ENCODE assay signal across 29 mouse cellular contexts in the genomic region with DNA sequence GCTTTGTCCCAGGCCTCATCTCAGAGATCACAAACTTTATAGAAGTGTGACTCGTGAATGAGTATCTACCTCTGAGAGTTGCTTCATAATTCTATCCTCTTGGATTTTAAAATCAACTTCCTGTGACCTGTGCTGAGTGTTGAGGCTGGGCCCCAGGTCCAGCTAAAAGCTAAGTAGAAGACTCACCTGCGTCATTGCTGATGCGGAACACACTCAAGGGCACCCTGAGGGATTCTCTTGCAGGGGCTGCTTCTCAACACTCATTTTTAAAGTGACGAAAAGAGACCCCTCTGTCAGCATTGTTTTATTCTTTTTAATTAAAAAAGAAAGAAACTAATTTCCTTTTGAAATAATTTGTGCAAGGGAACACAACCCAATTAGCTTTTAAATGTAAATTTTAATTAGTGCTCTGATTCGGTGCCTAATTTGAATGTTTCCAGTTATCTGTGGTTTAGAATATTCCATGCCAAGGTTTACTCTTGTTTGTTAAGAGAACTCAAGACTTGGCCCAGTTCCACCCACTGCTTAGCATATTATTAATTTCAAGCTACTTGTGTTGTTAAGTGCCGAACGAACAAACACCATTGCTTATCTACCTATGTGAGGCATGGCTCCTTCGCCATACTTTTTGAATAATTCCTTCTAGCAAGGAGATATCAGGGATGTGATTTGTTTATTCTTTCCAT.
DNase-seq lines count a peak whose midpoint lies in the region; ATAC-seq and TF ChIP-seq lines count a peak whose summit lies in the region.
"Had no signal": no experiment of that assay in that cellular context is flagged by ENCODE, and none has a peak within 500 bp of the region (broad histone marks: within the 10 kb centered on the region; RNA-seq: fewer than 3 reads in every experiment).

No protein-coding gene starts in this region.

- H3K4me3 ChIP-seq in forebrain, embryonic 12.5 days (replicated peaks), result no peak overlapping the region
- no peak overlapping the region for H3K4me3 ChIP-seq in forebrain, embryonic 11.5 days (ENCODE audit: low read depth, low read length)
- no peak overlapping the region for H3K4me3 ChIP-seq in lung, embryonic 14.5 days (ENCODE audit: low read depth, low read length)
- no peak overlapping the region for H3K4me3 ChIP-seq in midbrain, postnatal 0 days (ENCODE audit: low read depth, low read length)
- no peak overlapping the region for H3K4me3 ChIP-seq in midbrain, embryonic 10.5 days
- H3K4me3 ChIP-seq in forebrain, postnatal 0 days (ENCODE audit: low read depth, low read length), result no peak overlapping the region
- H3K4me3 ChIP-seq: embryonic facial prominence, embryonic 15.5 days; heart, embryonic 10.5 days; heart, embryonic 15.5 days; layer of hippocampus, adult 2 months; lung, embryonic 15.5 days had no signal

- H3K4me1 ChIP-seq in forebrain, embryonic 12.5 days, result no peaks in the 10 kb centered on the region
- no peaks in the 10 kb centered on the region for H3K4me1 ChIP-seq in forebrain, embryonic 11.5 days (replicated peaks; ENCODE audit: control insufficient read depth, insufficient read depth, low read length)
- no peaks in the 10 kb centered on the region for H3K4me1 ChIP-seq in lung, embryonic 14.5 days (ENCODE audit: insufficient read depth)
- no peaks in the 10 kb centered on the region for H3K4me1 ChIP-seq in midbrain, postnatal 0 days (ENCODE audit: insufficient read depth, low read length)
- H3K4me1 ChIP-seq in midbrain, embryonic 10.5 days, result 0 out of 2 replicates have a peak, but pooled peaks cover 2% of the 10 kb centered on the region
- H3K4me1 ChIP-seq in forebrain, postnatal 0 days (ENCODE audit: insufficient read depth), result no peaks in the 10 kb centered on the region
- H3K4me1 ChIP-seq: embryonic facial prominence, embryonic 15.5 days; heart, embryonic 15.5 days had no signal

- no peaks in the 10 kb centered on the region for H3K27me3 ChIP-seq in forebrain, embryonic 12.5 days
- no peaks in the 10 kb centered on the region for H3K27me3 ChIP-seq in forebrain, embryonic 11.5 days (ENCODE audit: control insufficient read depth, insufficient read depth, low read length)
- no peaks in the 10 kb centered on the region for H3K27me3 ChIP-seq in lung, embryonic 14.5 days (ENCODE audit: insufficient read depth, low read length)
- H3K27me3 ChIP-seq in midbrain, postnatal 0 days (ENCODE audit: insufficient read depth, low read length), result no peaks in the 10 kb centered on the region
- H3K27me3 ChIP-seq in midbrain, embryonic 10.5 days (ENCODE audit: low read depth, poor library complexity, severe bottlenecking), result no peaks in the 10 kb centered on the region
- H3K27me3 ChIP-seq in forebrain, postnatal 0 days (ENCODE audit: insufficient read depth, low read length), result no peaks in the 10 kb centered on the region; the same call in 1 of the 2 replicates
- H3K27me3 ChIP-seq: embryonic facial prominence, embryonic 15.5 days; heart, embryonic 15.5 days; lung, embryonic 15.5 days had no signal

- DNase-seq in forebrain, embryonic 11.5 days (ENCODE audit: low spot score), result no peak
- DNase-seq in lung, embryonic 14.5 days, result peak; percentile 58
- DNase-seq in lung, postnatal 4 days, result no peak
- DNase-seq in midbrain, postnatal 0 days (ENCODE audit: low spot score), result peak; percentile 60
- DNase-seq in midbrain, embryonic 10.5 days (ENCODE audit: low spot score), result no peak
- peak; percentile 64 for DNase-seq in forebrain, postnatal 0 days
- no peak for DNase-seq in heart, postnatal 36 days
- DNase-seq: adrenal gland, postnatal 10 days; cerebellum, adult 11-12 months; cerebellum, adult 9-11 months; gastrocnemius, postnatal 25 days; heart, adult 11 months; heart, postnatal 4 days; kidney, adult 11 months; kidney, postnatal 36 days; left cerebral cortex, postnatal 4 days; right cerebral cortex, adult 18-20 months; spleen, adult 18-20 months; thymus, postnatal 14 days had no signal

- WGBS in forebrain, embryonic 12.5 days, result 65% methylated on average over 8 of the region's 8 CpGs
- WGBS in forebrain, embryonic 11.5 days, result 81% methylated on average over 8 of the region's 8 CpGs
- 72% methylated on average over 8 of the region's 8 CpGs for WGBS in lung, embryonic 14.5 days
- WGBS in midbrain, postnatal 0 days, result 61% methylated on average over 8 of the region's 8 CpGs
- WGBS in midbrain, embryonic 10.5 days, result 92% methylated on average over 8 of the region's 8 CpGs
- 30% methylated on average over 8 of the region's 8 CpGs for WGBS in forebrain, postnatal 0 days

- H3K36me3 ChIP-seq in forebrain, embryonic 12.5 days (replicated peaks), result no peaks in the 10 kb centered on the region
- no peaks in the 10 kb centered on the region for H3K36me3 ChIP-seq in forebrain, embryonic 11.5 days (ENCODE audit: control insufficient read depth, insufficient read depth, low read length)
- H3K36me3 ChIP-seq in lung, embryonic 14.5 days (ENCODE audit: insufficient read depth), result no peaks in the 10 kb centered on the region
- H3K36me3 ChIP-seq in midbrain, postnatal 0 days (ENCODE audit: insufficient read depth, low read length), result no peaks in the 10 kb centered on the region
- H3K36me3 ChIP-seq in midbrain, embryonic 10.5 days, result no peaks in the 10 kb centered on the region
- H3K36me3 ChIP-seq in forebrain, postnatal 0 days (ENCODE audit: insufficient read depth), result no peaks in the 10 kb centered on the region
- H3K36me3 ChIP-seq: embryonic facial prominence, embryonic 15.5 days; G1E; heart, embryonic 10.5 days; heart, embryonic 15.5 days; lung, embryonic 15.5 days had no signal

- no peak overlapping the region for H3K9ac ChIP-seq in forebrain, embryonic 12.5 days
- H3K9ac ChIP-seq in forebrain, embryonic 11.5 days (ENCODE audit: low read length), result no peak overlapping the region
- H3K9ac ChIP-seq in lung, embryonic 14.5 days, result no peak overlapping the region
- no peak overlapping the region for H3K9ac ChIP-seq in midbrain, postnatal 0 days (replicated peaks; ENCODE audit: low read length, poor library complexity, severe bottlenecking)
- H3K9ac ChIP-seq in forebrain, postnatal 0 days, result no peak overlapping the region
- H3K9ac ChIP-seq: embryonic facial prominence, embryonic 15.5 days; heart, embryonic 15.5 days; hindbrain, embryonic 14.5 days; liver, embryonic 14.5 days; lung, embryonic 15.5 days had no signal

- H3K27ac ChIP-seq in forebrain, embryonic 12.5 days, result no peak overlapping the region
- no peak overlapping the region for H3K27ac ChIP-seq in forebrain, embryonic 11.5 days (ENCODE audit: low read depth, low read length)
- H3K27ac ChIP-seq in lung, embryonic 14.5 days (ENCODE audit: low read depth), result no peak overlapping the region
- H3K27ac ChIP-seq in midbrain, postnatal 0 days (ENCODE audit: low read depth, low read length), result no peak overlapping the region
- H3K27ac ChIP-seq in midbrain, embryonic 10.5 days (replicated peaks), result no peak overlapping the region
- H3K27ac ChIP-seq in forebrain, postnatal 0 days (ENCODE audit: low read depth, low read length), result no peak overlapping the region
- H3K27ac ChIP-seq: embryonic facial prominence, embryonic 15.5 days; heart, embryonic 10.5 days; heart, embryonic 15.5 days; hindbrain, embryonic 14.5 days; layer of hippocampus, adult 2 months; liver, embryonic 14.5 days; lung, embryonic 15.5 days had no signal

- ATAC-seq in forebrain, embryonic 12.5 days (ENCODE audit: low FRiP score), result peak; percentile 55; the same call in 1 of the 2 replicates
- ATAC-seq in forebrain, embryonic 11.5 days (replicated peaks; ENCODE audit: low FRiP score), result no peak
- ATAC-seq in lung, embryonic 14.5 days (ENCODE audit: insufficient read depth), result no peak
- ATAC-seq in midbrain, postnatal 0 days (ENCODE audit: low FRiP score), result no peak
- no peak for ATAC-seq in forebrain, postnatal 0 days
- ATAC-seq: inflammation-experienced regulatory T-cells, adult 6 months had no signal

- TF ChIP-seq CTCF in lung, embryonic 14.5 days (IDR thresholded peaks at IDR 0.05; ENCODE audit: low read depth), result no peak
- no peak for TF ChIP-seq CTCF in midbrain, postnatal 0 days (IDR thresholded peaks at IDR 0.05)
- TF ChIP-seq CTCF in forebrain, postnatal 0 days (IDR thresholded peaks at IDR 0.05; ENCODE audit: low read depth), result no peak

- no peaks in the 10 kb centered on the region for H3K9me3 ChIP-seq in forebrain, embryonic 12.5 days
- no peaks in the 10 kb centered on the region for H3K9me3 ChIP-seq in forebrain, embryonic 11.5 days (ENCODE audit: control insufficient read depth, low read length)
- H3K9me3 ChIP-seq in lung, embryonic 14.5 days (ENCODE audit: low read depth, low read length), result no peaks in the 10 kb centered on the region
- no peaks in the 10 kb centered on the region for H3K9me3 ChIP-seq in midbrain, postnatal 0 days (ENCODE audit: low read length)
- H3K9me3 ChIP-seq in midbrain, embryonic 10.5 days (replicated peaks), result no peaks in the 10 kb centered on the region
- no peaks in the 10 kb centered on the region for H3K9me3 ChIP-seq in forebrain, postnatal 0 days (ENCODE audit: low read length)
- H3K9me3 ChIP-seq: embryonic facial prominence, embryonic 15.5 days; heart, embryonic 10.5 days; heart, embryonic 15.5 days; lung, embryonic 15.5 days had no signal

- intact Hi-C loops in heart, postnatal 36 days (cut with DNase I), result no loop called here

- H3K4me2 ChIP-seq in forebrain, embryonic 12.5 days, result no peak overlapping the region
- no peak overlapping the region for H3K4me2 ChIP-seq in forebrain, embryonic 11.5 days (ENCODE audit: low read depth, low read length, severe bottlenecking)
- no peak overlapping the region for H3K4me2 ChIP-seq in lung, embryonic 14.5 days
- H3K4me2 ChIP-seq in midbrain, postnatal 0 days (ENCODE audit: low read depth, low read length, poor library complexity, severe bottlenecking), result no peak overlapping the region
- H3K4me2 ChIP-seq in forebrain, postnatal 0 days (ENCODE audit: low read depth), result no peak overlapping the region
- H3K4me2 ChIP-seq: embryonic facial prominence, embryonic 15.5 days; heart, embryonic 15.5 days; hindbrain, embryonic 14.5 days; lung, embryonic 15.5 days had no signal

Comparison
In these comparisons a context has a peak if more than half of its experiments do, and no peak if none do; other contexts are left out.
1. DNase-seq: peak in lung, embryonic 14.5 days (single experiment), midbrain, postnatal 0 days (single experiment) and forebrain, postnatal 0 days (single experiment); none in forebrain, embryonic 11.5 days (single experiment), lung, postnatal 4 days (0 of 2), midbrain, embryonic 10.5 days (single experiment) and heart, postnatal 36 days (0 of 2).